Mouse (Mus musculus): Measurements from ENCODE around the gene Col4a4. TPM values are rescaled to one million over a fixed set of nuclear protein-coding genes. Genes with fewer than 3 reads are reported as not detected.

Col4a4 gene
- total and polyA plus RNA-seq, 2 experiments from 2014 or later = 0.22 to 0.29 TPM

DNA sequence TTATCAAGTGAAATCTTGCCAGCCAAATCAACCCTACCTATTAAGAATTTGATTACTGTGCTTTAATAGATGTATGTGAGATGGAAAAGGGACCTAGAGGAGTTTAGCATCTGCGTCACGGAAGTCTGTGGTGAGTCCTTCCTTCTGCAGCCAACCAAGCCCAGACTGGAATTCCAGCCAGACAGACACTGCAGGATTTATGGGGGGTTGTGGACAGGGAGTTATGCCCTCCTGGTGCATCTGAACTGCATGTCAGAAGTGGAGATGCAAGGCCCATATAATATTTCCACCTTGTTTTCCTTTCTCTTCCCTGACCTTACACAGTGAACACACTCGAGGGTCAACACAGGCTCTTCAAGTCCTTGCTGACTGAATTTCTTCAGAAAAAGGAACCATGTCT, 176.1 kb downstream of the Col4a4 start:
- no peak overlapping the region for H3K4me2 ChIP-seq (ENCODE audit: low read depth)
- H3K36me3 ChIP-seq (ENCODE audit: insufficient read depth) = no peaks in the 10 kb centered on the region
- no peaks in the 10 kb centered on the region for H3K4me1 ChIP-seq (ENCODE audit: insufficient read depth)
- no peak for TF ChIP-seq CTCF (IDR thresholded peaks at IDR 0.05; ENCODE audit: low read depth)
- no peak overlapping the region for H3K4me3 ChIP-seq (ENCODE audit: low read depth, low read length)
- H3K9ac ChIP-seq = no peak overlapping the region
- H3K9me3 ChIP-seq (ENCODE audit: low read length) = no peaks in the 10 kb centered on the region
- H3K27me3 ChIP-seq (ENCODE audit: insufficient read depth, low read length) = no peaks in the 10 kb centered on the region
- no peak for ATAC-seq
- DNase-seq = no peak
- WGBS = 80% methylated on average over 3 of the region's 3 CpGs
- no peak overlapping the region for H3K27ac ChIP-seq (ENCODE audit: low read depth, low read length)

DNA sequence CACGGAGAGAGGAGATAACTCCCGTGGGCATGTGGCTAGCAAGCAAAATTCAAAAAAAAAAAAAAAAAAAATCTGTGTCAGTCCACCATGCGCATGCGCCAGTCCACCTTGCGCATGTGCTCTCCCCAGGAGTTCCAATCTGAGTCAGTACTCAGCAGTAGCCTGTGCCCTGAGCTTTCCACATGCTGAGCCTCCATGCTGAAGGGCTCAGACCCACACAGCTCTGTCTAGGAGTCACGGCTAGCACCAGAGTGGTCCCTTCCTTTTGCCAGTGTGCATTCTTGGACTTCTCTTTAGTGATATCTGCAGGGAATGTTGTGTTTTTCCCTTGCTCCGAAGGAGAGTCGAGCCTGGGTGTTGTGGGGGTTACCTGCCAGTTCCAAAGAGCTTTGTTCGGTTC, 177.4 kb downstream of the Col4a4 start:
- TF ChIP-seq CTCF (IDR thresholded peaks at IDR 0.05; ENCODE audit: low read depth) = no peak
- H3K4me3 ChIP-seq (ENCODE audit: low read depth, low read length) = no peak overlapping the region
- WGBS = 91% methylated on average over 9 of the region's 9 CpGs
- H3K9ac ChIP-seq = no peak overlapping the region
- no peaks in the 10 kb centered on the region for H3K9me3 ChIP-seq (ENCODE audit: low read length)
- DNase-seq = no peak
- H3K4me1 ChIP-seq (ENCODE audit: insufficient read depth) = no peaks in the 10 kb centered on the region
- ATAC-seq = no peak
- H3K36me3 ChIP-seq (ENCODE audit: insufficient read depth) = no peaks in the 10 kb centered on the region
- no peak overlapping the region for H3K4me2 ChIP-seq (ENCODE audit: low read depth)
- H3K27ac ChIP-seq (ENCODE audit: low read depth, low read length) = no peak overlapping the region
- no peaks in the 10 kb centered on the region for H3K27me3 ChIP-seq (ENCODE audit: insufficient read depth, low read length)

DNA sequence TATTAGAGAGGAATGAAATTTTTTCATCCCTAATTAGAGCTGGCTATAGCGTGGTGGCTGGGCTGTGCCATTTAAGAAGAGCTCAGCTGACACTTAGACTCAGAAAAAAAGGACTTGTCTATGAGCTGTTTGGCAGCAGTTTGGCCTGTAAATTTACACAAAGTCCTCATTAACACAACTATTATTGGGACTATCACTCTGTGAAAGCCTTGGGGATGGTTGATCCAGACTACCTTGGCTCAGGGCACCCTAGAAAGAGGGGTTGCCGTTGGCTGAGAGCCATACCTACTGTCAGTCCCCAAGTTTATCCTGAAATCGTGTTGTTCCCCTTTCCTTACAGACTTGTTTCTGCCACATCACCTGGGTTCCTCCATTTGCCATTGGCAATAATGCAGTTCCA, 178.9 kb downstream of the Col4a4 start:
- H3K27me3 ChIP-seq (ENCODE audit: insufficient read depth, low read length) = no peaks in the 10 kb centered on the region
- no peaks in the 10 kb centered on the region for H3K9me3 ChIP-seq (ENCODE audit: low read length)
- no peak for TF ChIP-seq CTCF (IDR thresholded peaks at IDR 0.05; ENCODE audit: low read depth)
- H3K4me2 ChIP-seq (ENCODE audit: low read depth) = no peak overlapping the region
- no peak overlapping the region for H3K4me3 ChIP-seq (ENCODE audit: low read depth, low read length)
- DNase-seq (no peak), ATAC-seq (no peak)
- H3K9ac ChIP-seq = no peak overlapping the region
- WGBS = 29% methylated on average over 3 of the region's 3 CpGs
- H3K27ac ChIP-seq (ENCODE audit: low read depth, low read length) = no peak overlapping the region
- H3K4me1 ChIP-seq (ENCODE audit: insufficient read depth) = no peaks in the 10 kb centered on the region
- H3K36me3 ChIP-seq (ENCODE audit: insufficient read depth) = no peaks in the 10 kb centered on the region

Other genes starting within 250 kb of the Col4a4 start
- gene Col4a3, start 72 bp upstream of the Col4a4 start, total RNA-seq (2014; rRNA removed) = 0.57 and 0.69 TPM in 2 replicates
- gene Col4a3, start 72 bp upstream of the Col4a4 start, polyA plus RNA-seq (2015; fragmentation: Nextera tagmentation; extraction: Ambion mirVana) = 0.16 and 0.27 TPM in 2 replicates
- 649 and 724 TPM in 2 replicates for gene Mff, start 138.0 kb upstream of the Col4a4 start, total RNA-seq (2014; rRNA removed)
- 456 and 481 TPM in 2 replicates for gene Mff, start 138.0 kb upstream of the Col4a4 start, polyA plus RNA-seq (2015; fragmentation: Nextera tagmentation; extraction: Ambion mirVana)
- not detected in 2 replicates for gene Tm4sf20, start 181.6 kb upstream of the Col4a4 start, total RNA-seq (2014; rRNA removed)
- gene Tm4sf20, start 181.6 kb upstream of the Col4a4 start, polyA plus RNA-seq (2015; fragmentation: Nextera tagmentation; extraction: Ambion mirVana) = not detected in 2 replicates
- not detected in 2 replicates for gene Gm47791, start 184.4 kb upstream of the Col4a4 start, total RNA-seq (2014; rRNA removed)
- gene Gm47791, start 184.4 kb upstream of the Col4a4 start, polyA plus RNA-seq (2015; fragmentation: Nextera tagmentation; extraction: Ambion mirVana) = not detected in 2 replicates